Mouse (Mus musculus): ENCODE measurements at regions not wholly inside any gene's neighbourhood (a gene's known extent, or its start where the extent isn't known, plus 50 kb on each side); places are given as distances from the start of the nearest gene placed in this dataset.

GRCm38 (mm10) chr13:59314419-59314818 is 270.6 kb downstream of the Agtpbp1 start:
- peak; percentile 21 for DNase-seq

- DNase-seq = no peak
Observed at GRCm38 (mm10) chr13:59313725-59314330, 271.2 kb downstream of the Agtpbp1 start.

GRCm38 (mm10) chr13:59292905-59293304 is 292.1 kb downstream of the Agtpbp1 start:
- DNase-seq = no peak

GRCm38 (mm10) chr13:59289127-59289526 is 295.9 kb downstream of the Agtpbp1 start:
- no peak for DNase-seq

GRCm38 (mm10) chr13:59281199-59281598 is 303.8 kb downstream of the Agtpbp1 start:
- no peak for DNase-seq

- DNase-seq = no peak
Observed at GRCm38 (mm10) chr13:59279136-59279535, 305.9 kb downstream of the Agtpbp1 start.

GRCm38 (mm10) chr13:59271661-59272060 is 313.4 kb downstream of the Agtpbp1 start:
- DNase-seq = no peak

GRCm38 (mm10) chr13:59266854-59267253 is 318.2 kb downstream of the Agtpbp1 start:
- DNase-seq = no peak

- DNase-seq = no peak
Observed at GRCm38 (mm10) chr13:59264126-59264525, 320.9 kb downstream of the Agtpbp1 start.

- DNase-seq = no peak
Observed at GRCm38 (mm10) chr13:59261924-59262323, 323.1 kb downstream of the Agtpbp1 start.

- DNase-seq = no peak
Observed at GRCm38 (mm10) chr13:59255798-59256435, 329.1 kb downstream of the Agtpbp1 start.

- DNase-seq = no peak
Observed at GRCm38 (mm10) chr13:59253667-59254558, 331.1 kb downstream of the Agtpbp1 start.

GRCm38 (mm10) chr13:59251252-59252006 is 333.6 kb downstream of the Agtpbp1 start:
- DNase-seq = no peak

- DNase-seq = no peak
Observed at GRCm38 (mm10) chr13:59248411-59248810, 336.6 kb downstream of the Agtpbp1 start.

GRCm38 (mm10) chr13:59246984-59247537 is 338.0 kb downstream of the Agtpbp1 start:
- no peak for DNase-seq

- no peak for DNase-seq
Observed at GRCm38 (mm10) chr13:59246070-59246469, 339.0 kb downstream of the Agtpbp1 start.

- no peak for DNase-seq
Observed at GRCm38 (mm10) chr13:59244622-59245021, 340.4 kb downstream of the Agtpbp1 start.

GRCm38 (mm10) chr13:59242671-59243070 is 342.4 kb downstream of the Agtpbp1 start:
- DNase-seq = no peak

- DNase-seq = no peak
Observed at GRCm38 (mm10) chr13:59238696-59239095, 346.3 kb downstream of the Agtpbp1 start.

GRCm38 (mm10) chr13:59235836-59236235 is 349.2 kb downstream of the Agtpbp1 start:
- DNase-seq = no peak

GRCm38 (mm10) chr13:59229111-59229541 is 355.9 kb downstream of the Agtpbp1 start:
- DNase-seq = no peak

GRCm38 (mm10) chr13:59228059-59228830 is 356.8 kb downstream of the Agtpbp1 start:
- DNase-seq = peak; percentile 13
